Mouse (Mus musculus): ENCODE data around the gene Plekhg5.

Plekhg5 gene

DNA sequence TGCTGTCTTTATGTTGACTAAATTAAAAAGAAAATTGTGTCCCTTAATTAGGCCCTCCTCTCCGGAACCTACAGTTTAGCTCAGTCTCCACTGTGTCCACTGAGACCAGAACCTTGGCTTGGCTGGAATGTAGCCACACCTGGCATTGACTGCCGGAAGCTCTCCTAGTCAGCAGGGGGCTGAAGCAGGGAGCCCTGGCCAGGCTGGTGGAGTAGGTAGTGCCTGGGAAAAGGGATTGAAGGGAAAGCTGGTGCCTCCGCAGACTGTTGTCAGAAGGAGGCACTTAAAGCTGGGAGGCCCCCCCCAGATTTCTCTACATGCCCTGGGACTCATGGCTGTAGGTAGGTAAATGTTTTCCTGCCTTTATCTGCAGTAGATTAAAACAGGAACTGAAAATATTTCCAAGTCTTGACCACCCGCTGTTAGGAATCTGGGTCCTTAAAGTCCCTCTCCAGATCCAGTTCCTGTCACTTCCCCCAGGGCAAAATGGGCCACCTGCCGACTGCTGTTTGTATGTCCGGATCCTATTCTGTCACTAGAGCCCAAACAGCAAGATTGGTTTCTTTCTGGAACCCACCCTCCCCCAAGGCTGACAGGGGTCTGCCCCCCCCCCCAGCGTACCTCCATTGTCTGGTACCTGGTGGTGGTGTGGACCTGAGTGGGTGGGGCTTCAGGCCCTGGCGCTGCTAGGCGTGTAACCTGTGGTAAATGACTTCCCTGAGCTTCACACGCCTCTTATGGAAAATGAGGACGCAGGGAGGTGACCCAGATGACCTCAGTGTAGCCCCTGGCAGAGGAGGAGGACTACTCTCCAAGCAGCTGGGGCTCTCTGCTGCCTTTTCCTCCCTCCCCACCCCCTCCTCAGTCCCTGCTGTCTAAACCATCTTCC is 25.9 kb downstream of the Plekhg5 start:
- no peak for DNase-seq

DNA sequence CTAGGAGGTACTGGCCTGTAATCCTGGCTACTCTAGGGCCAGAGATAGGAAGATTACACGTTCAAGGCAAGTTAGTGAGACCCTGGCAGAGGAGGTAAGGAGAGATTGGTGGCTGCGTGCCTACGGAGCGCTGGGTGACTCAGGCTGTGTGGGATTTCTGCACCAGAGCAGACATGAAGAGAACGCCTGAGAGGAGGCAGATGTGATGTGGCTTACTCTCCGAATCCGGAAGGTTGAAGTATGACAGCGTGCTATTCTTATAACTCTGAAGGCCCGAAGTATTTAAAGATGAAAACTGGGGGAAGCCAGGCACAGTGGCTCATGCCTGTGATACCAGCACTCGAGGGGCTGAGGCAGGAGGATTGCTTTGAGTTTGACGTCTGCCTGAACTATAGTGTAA is 28.2 kb downstream of the Plekhg5 start:
- no peak for DNase-seq

DNA sequence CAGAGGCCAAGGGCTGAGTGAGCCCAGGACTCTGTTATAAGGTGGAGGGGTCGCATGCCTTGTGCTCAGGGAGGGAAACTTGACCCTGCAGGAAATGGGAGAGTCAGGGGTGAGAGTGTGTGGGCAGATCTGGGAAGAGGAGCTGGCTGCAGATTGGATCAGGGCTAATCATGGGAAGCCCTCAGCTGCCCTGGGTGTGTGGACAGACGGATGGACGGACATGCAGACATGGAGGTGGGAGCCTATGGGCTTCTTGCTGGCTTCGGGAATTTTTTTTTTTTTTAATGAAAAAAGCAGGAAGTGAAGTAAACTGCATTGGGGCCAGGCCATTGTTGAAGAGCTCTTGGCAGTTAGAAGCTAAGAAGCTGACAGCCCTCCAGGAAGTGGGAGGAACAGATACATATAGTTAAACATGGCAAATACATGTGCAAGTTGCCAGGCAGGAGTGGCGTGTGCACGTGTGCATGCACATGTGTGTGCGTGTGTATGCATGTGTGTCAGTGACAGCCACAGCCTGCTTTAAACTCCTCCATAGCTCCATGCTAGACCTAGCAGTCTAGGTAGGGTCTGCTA is 28.9 kb downstream of the Plekhg5 start:
- no peak for DNase-seq

DNA sequence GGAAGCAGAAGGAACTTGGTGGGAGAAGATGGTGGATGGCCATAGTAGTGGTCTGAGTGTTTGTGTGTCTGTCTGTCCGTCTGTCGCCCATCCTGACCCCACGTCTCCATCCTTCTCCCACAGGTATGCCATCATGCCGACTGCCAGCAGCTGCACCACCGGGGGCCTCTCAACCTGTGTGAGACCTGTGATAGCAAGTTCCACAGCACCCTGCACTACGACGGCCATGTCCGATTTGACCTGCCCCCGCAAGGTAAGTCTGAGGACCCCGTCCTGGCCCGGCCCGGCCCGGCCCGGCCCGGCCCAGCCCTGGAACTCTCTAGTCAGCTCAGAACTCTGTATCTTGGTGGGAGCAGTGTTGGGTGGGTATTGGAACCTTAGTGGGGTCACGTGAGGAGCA is 29.6 kb downstream of the Plekhg5 start:
- DNase-seq = no peak

DNA sequence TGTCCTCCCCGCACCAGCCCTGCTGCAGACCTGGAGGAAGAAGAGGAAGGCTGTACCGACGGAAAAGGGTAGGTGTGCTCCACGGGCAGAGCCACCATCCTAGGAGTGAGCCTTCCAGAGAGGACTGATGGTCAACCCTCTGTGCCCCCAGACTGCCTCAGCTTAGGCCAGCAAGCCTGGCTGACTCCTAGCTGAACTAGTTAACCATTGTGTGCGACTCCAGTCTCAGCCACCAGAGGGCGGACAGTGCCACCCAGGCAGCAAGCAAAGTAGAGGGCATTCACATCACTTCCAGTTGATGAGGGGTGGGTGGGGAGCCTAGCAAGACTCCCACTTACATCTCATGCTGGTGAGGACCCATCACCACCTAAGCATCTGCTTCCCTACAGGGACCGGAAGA is 30.7 kb downstream of the Plekhg5 start:
- no peak for DNase-seq

DNA sequence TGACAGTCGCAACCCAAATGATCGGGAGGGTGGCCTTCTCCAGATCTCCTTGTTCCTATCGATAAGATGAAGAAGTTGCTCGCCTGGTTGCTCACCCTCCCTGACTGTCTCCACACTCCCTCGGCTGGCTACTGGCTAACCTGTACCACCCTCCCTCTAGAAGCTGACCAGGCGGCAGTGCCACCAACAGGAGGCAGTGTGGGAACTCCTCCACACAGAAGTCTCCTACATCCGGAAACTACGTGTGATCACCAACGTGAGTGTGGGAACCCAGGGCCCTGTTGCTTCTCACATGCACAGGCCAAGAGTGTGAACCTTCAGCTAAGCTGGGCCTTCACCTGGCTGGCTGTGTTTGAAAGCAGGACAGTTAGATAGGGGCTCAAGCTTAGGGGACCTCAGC is 34.4 kb downstream of the Plekhg5 start:
- DNase-seq = no peak

DNA sequence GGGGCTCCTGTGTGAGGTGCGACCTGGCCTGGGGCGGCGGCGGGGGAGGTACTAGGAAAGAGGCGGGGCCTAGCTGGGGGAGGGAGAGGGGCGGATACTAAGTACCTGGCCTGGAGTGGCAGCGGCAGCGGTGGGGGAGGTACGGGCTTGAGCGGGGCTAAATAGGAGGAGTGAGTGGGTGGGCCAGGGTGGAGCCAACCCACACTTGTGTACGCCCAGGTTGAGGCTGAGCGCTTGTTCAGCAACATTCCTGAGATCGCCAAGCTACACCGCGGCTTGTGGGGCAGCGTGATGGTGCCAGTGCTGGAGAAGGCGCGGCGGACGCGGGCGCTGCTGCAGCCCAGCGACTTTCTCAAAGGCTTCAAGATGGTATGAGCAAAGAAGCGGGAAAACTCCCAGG is 35.2 kb downstream of the Plekhg5 start:
- DNase-seq = no peak

DNA sequence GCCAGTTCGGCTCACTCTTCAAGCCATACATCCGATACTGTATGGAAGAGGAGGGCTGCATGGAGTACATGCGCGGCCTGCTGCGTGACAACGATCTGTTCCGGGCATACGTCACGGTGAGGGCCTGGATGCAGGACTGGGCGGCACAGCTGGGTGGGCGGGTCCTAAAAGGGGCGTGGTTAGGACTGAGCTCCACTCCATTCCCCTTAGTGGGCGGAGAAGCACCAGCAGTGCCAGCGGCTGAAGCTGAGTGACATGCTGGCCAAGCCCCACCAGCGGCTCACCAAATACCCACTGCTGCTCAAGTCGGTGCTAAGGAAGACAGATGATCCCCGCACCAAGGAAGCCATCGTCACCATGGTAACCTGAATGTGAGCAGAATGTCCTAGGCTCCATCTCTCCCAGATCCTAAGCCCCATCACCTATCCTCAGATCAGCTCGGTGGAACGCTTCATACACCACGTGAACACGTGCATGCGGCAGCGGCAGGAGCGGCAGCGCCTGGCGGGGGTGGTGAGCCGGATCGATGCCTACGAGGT is 35.7 kb downstream of the Plekhg5 start:
- peak; percentile 42 for DNase-seq

DNA sequence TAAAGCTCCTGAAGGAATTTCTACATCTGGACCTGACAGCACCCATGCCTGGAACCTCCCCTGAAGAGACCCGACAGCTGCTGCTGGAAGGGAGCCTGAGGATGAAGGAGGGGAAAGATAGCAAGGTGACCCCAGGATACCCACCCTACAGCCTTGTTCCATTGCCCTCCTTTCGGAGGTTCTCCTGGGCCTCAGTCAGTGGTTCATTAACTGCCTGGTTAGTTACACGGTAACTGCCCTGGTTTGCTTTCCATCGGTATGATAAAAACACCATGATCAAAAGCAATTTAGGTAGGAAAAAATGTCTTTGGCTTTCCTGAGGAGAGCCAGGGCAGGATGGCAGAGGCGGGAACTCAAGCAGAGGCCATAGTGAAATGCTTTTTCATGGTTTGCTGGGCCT is 36.4 kb downstream of the Plekhg5 start:
- DNase-seq = no peak

DNA sequence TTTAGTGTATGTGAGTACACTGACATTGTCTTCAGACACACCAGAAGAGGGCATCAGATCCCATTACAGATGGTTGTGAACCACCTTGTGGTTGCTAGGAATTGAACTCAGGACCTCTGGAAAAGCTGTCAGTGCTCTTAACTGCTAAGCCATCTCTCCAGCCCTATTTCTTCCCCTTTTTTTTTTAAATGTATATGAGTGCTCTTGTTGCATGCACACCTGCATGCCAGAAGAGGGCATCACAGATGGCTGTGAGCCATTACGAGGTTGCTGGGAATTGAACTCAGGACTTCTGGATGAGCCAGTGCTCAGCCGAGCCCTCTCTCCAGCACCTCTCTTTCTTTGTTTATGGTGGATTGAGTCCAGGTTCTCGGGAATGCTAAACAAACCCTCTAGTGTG is 37.2 kb downstream of the Plekhg5 start:
- DNase-seq = no peak

DNA sequence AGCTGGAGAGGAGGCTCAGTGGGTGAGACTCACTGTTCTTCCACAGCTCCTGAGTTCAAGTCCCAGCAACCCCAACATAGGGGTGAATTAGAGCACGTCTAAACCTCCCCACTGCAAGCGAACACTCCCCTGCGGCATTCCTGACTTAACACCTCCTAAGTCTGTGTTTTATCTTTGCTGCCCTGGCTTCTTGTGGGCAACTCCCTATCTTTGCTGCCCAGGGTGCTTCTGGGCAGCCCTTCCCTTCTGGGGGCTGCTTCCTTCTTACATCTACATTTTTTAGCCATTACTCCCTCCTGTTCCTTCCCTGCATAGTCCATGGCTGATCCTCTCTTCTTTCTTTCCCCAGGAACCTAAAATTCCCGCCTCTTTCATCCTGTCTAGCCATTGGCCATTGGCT is 38.4 kb downstream of the Plekhg5 start:
- no peak for DNase-seq

DNA sequence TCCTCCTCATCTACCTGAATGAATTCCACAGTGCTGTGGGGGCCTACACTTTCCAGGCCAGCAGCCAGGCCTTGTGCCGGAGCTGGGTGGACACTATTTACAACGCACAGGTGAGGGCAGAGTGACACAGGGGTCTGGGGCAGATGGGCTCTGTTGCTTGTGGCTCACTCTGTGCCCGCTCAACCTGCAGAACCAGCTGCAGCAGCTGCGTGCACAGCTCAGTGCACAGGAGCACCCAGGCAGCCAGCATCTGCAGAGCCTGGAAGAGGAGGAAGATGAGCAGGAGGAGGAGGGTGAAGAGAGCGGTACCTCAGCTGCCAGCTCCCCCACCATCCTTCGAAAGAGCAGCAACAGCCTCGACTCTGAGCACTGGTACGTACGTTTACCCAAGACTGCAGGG is 40.0 kb downstream of the Plekhg5 start:
- DNase-seq = no peak

DNA sequence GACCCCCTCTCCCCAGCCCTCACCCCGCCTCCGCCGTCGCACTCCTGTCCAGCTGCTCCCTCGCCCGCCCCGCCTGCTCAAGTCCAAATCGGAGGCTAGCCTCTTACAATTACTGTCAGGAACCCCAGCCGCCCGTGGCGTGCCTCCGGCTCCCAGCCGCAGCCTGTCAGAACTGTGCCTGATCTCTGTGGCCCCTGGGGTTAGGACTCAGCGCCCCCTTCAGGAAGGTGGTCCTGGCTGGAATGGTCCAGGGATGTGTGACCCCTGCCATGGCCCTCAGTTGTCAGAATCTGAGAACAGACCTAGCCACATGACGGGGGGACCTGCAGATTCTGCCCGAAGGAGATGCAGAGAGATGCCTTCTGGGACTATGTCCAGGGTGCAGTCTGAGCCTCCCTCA is 41.8 kb downstream of the Plekhg5 start:
- no peak for DNase-seq

DNA sequence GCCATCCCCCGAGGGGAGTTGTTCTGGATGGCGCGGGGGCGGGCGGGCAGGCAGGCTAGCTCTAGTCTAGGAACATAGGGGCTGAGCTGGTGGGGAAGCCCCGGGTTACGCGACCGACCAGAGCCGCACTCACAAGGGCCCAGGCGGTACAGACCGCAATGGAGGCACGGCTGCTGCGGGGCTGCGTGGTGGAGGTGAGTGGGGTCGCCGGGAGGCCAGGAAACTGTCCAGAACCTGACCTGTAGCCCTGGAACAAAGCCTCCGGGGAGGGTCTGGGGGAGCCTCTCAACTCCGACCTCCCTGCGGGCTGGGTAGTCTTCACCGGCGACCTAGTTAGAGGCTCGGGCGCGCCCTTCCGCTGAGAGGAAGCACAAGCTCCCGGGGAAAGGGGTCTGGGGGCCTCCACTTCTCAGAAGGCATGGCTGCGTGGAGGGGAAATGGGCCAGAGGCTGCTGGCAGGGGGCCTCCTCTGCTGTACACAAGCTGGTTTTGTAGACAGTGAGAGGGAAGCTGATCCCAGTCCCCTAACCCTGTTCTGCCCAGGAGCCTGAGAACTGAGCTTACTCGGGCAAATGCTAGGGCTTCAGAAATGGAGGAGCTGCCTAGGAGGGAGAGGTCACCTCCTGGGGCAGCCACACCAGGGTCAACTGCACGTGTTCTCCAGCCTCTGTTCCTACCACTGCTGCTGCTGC is 43.8 kb downstream of the Plekhg5 start, which contains the start of gene Tnfrsf25:
Tnfrsf25 (plus strand) TSS at position 14 of the 692 bp plus-strand sequence.
- no peak for DNase-seq

DNA sequence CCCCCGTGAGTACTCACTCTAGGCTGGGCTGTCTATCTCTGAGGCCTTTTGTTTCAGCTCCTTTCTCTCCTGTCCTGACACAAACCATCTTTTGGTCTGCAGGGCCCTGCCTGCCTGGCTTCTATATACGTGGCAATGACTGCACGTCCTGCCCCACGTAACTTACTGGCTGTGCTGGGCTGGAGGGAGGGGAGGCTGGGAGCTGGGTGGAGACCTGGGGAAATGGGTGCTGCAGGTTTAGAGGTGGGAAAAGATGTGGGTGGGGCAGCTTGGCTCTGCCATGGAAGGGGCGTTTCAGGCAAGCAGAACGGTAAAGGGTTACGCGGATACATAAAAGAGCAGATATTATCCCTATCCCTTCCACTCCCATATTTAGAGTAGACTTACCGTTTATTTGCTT is 45.2 kb downstream of the Plekhg5 start:
- no peak for DNase-seq

DNA sequence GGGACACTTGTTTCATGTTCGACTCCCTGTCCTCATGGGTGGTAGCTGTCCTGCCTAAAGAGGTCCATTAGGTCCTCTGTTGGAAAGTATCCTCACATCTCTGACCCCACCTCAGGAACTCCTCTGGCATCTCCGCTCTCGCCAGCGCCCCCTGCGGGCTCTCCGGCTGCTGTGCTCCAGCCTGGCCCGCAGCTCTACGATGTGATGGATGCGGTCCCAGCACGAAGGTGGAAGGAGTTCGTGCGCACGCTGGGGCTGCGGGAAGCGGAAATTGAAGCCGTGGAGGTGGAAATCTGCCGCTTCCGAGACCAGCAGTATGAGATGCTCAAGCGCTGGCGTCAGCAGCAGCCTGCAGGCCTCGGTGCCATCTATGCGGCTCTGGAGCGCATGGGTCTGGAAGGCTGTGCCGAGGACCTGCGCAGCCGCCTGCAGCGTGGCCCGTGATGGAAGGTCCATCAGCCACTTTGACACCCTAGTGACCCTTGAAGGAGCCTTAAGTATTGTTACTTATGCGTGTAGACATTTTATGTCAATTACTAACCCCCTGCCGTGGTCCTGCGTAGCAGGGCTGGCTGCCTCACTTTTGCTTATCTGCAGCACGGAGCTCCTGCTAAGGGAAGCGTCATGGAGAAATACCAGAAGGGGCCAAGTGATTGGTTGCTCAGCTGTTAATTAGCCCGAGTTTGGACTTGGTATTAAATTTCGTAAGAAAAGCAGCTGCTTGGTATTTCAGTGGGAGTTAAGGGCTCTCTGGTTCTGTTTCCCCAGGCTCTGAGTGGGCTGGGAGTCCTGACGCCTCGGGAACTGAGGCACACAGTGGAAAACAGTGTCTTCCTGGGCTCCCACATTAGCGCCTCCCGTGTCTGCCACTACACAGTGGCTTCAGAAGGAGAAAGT is 47.3 kb downstream of the Plekhg5 start:
- no peak for DNase-seq

DNA sequence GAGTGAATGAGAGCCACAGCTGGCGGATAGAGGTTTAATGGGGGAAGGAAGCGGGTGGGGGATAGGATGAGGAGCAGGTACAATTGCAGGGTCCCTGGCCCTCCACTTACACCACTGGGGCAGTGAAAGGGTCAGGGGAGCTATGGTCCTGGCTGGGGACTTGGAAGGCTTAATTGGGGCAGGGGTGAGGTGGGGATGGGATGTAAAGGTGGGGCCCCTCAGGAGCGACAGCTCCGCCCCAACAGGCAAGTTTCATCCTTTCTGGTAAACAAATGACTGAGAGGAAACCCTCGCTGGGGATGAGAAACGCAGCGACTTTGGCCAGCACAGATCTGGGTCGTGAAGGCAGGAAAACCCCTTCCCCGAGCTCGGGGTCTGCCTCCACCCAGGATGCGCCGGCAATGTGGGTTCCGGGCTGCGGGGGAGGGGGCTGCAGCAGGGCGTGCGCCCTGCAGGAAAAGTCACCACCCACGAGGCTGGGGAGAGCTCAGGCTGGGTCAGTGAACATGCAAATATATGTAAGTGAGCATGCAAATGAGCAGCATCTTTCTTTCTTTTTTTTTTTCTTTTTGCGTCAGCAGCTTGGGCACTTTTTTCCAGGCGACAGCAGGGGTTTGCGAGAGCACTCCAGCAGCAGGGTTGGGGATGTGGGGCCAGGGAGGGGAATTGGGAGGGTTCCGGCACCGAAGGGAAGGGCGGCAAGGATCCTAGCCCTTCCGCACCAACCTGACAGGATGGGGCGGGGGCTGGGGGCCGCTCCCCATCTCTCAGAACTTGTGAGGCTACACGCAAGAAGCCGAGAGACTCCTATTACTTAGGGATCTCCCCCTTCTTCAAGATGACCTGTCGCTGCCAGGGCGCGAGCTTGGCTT is 48.2 kb downstream of the Plekhg5 start:
- DNase-seq = no peak

DNA sequence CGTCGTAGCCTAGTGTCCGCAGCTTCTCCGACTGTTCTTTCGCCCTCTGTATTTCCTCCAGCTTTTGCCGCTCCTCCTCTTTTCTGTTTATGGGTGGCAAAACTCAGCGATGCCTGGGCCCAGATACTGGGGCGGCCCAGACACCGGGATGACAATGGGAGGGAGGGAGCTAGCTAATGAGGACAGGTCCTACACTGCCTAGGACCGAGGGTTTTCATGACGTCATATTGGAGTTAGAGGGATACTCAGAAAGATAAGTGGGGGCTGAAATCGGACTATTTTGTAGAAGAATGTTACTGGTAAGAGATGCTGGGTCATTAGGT is 48.8 kb downstream of the Plekhg5 start:
- DNase-seq = no peak

DNA sequence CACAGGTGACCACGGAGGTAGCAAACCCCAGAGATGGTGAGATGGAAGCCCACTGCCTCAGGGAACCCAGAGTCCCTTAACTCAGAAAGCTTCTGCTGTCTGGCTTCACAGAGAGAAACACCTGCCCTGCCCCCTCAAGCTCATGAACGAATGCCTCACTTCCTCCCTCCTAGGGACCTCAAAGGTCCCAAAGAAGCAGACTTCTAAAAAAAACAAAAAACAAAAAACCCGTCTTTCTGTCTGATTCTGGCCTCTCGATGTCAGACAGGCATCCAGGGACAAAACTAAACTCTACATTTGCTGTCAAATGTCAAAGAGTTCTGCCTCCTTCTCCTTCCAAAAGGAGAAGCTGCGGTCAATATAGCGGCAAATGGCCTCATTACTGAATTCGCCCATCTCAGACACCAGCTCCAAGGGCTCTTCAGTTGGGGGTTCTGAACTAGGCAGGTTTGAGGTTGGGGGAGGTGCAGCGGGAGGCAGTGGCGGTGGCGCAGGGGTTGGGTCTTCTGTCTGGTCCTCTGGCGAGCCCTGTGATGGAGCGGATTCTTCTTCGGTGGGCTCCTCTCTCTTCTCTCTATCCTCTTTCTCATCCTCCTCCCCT is 52.2 kb downstream of the Plekhg5 start:
- no peak for DNase-seq

DNA sequence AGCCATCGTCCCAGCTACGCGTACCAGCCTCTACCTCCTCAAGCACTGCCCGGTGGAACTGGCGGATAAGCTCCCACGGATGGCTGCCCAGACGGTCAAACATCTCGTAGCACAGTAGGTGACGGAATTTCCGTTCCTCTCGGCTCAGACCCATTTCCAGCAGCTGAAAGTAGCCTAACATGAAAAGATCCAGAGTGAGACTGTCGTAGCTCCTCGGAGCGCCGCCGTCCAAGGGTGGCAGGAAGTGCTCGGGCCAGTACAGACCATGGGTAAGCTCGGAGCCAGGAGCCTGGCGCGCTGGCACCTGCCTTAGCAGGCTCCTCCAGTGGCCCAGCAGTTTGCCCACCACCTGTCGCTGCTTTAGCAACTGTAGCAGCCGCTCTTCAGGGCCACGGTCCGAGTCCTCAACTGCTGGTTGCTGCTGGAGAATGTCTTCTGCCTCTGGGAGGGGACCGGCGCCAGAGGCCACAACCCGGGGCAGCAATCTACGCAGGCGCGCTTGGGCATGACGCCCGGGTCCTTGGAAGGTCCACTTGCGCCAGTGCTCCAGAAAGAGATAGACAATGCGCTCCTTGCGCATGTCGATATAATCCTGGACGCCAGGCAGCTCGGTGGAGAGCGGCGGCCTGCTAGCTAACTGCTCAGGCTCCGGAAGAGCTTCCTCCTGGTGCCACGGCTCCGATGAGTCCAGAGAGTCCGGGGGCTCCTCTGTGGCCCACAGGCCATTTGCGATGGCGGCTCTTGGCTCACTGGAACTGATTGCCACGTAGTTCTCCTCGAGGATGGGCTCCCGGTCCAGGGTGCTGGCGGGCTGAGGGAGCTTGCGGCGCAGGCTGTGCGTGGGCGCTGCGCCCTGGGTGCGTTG is 53.1 kb downstream of the Plekhg5 start:
- peak; percentile 50 for DNase-seq

All from cerebellum, adult 9-11 months (tissue).